Mouse (Mus musculus) C2C12 (cell line): ENCODE results near the gene Sbf2.

Experiments
- CEBPB ChIP-seq: IDR thresholded peaks from one replicate; pipeline ENCODE4 v1.6.1; 2011; ENCODE audit warnings: low read depth, mild to moderate bottlenecking, control low read depth, moderate library complexity
- CTCF ChIP-seq: IDR thresholded peaks from one replicate; pipeline ENCODE4 v1.5.1; 2011; ENCODE audit not compliant: control insufficient read depth, insufficient read depth, insufficient read length
- FOSL1 ChIP-seq: IDR thresholded peaks from one replicate; pipeline ENCODE4 v1.8.0; 2011; ENCODE audit warnings: mild to moderate bottlenecking, low read length; ENCODE audit not compliant: poor library complexity, insufficient read depth, severe bottlenecking
- MAX ChIP-seq: IDR thresholded peaks from one replicate; pipeline ENCODE4 v1.6.1; 2011; ENCODE audit warnings: mild to moderate bottlenecking, control low read depth
- MYOD1 ChIP-seq: IDR thresholded peaks from one replicate; pipeline ENCODE4 v1.6.1; 2011; ENCODE audit warnings: low read depth; ENCODE audit not compliant: control insufficient read depth, insufficient read length
- MYOG ChIP-seq: IDR thresholded peaks from one replicate; pipeline ENCODE4 v1.6.1; 2011; ENCODE audit not compliant: control insufficient read depth, insufficient read length; ENCODE audit errors: extremely low read depth
- USF1 ChIP-seq: IDR thresholded peaks from one replicate; pipeline ENCODE4 v1.6.1; 2011; ENCODE audit warnings: low read depth, mild to moderate bottlenecking, control low read depth, moderate library complexity

GRCm38 (mm10) chr7:110614133-110615063, at the start of gene Sbf2:
- TF ChIP-seq CTCF (no peak), CEBPB (no peak), USF1 (no peak), MAX (no peak), MYOG (no peak), MYOD1 (no peak), FOSL1 (no peak)
